Mouse (Mus musculus): Measurements from ENCODE around the gene Svop.

DNA sequence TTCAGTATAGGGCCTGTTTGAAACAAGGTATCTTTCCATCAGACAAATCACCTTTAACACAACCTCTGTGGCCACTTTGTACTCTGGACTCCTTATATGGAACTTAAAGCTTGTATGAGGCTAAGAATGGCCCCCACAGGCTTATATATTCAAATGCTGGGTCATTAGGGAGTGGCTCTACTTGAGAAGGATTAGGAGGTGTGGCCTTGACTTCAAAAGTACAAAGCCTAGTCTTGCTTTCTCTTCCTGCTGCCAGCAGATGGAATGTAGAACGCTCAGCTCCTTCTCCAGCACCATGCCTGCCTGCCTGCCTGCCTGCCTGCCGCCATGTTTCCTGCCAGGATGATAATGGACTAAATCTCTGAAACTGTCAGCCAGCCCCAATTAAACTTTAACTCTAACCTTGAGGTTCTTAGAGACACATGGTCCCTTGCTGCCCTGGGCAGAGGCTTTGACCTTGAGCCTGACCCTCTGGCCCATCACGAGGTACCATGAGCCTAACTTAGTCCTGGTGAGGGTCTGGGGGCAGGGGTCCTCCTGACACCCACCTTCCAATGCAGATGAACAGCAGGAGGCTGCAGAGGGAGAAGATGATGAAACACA lies 59.1 kb downstream of the Svop start:
- no peak for TF ChIP-seq TAL1 (IDR thresholded peaks at IDR 0.05; ENCODE audit: low read length)
- TF ChIP-seq GATA1 (IDR thresholded peaks at IDR 0.05; ENCODE audit: low read length): no peak

Data from erythroblast, embryonic 14.5 days (primary cell).